Mouse (Mus musculus): ENCODE measurements around the gene Rab33b. TPM values are rescaled to one million over a fixed set of nuclear protein-coding genes. Genes with fewer than 3 reads are reported as not detected.

Rab33b gene
- polyA plus RNA-seq, 1 experiment from 2014 or later: 29.5 TPM

DNA sequence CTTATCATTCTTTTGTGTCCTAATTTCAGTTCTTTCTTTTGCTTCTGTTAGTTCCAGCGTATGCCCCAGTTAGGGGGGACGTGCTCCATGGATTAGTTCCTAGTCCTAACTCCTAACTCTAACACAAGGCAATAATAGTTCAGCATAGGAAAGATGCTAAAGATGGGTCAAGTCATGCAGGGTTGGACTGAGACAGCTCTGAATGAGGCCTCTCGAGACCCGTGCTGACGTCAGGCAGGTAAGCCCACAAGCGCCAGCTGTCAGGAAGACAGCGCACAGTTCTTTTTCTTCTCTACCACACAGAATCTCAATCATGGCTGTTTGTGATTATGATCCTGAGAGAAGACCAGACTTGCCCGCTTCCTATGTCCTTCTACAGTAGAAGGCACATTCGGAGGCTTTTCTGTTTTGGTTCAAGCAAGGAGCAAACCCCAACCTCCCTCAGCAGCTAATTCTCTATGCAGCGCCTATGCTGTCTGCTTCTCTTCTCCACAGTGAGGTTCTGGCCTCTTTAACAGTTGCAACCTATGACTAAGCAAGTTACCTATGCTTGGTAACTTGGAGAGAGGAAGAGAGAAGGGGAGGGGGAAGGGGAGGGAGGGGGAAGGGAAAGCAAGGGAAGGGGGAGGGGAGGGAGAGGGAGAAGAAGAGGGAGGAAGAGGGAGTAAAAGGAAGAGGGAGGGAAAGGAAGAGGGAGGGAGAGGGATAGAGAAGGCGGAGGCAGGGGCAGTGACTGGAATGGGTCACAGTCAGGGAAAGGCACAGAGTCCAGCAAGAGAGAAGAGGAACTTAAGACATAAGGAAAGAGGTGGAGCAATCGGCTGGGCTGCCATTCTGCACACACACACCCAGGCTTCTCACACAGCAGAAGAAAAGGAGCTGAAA is 34.4 kb downstream of the Rab33b start:
- no peak for ATAC-seq (ENCODE audit: low FRiP score, low read depth)
- Histone ChIP-seq H3K9me3 (no peaks in the 10 kb centered on the region), H3K27me3 (no peaks in the 10 kb centered on the region), H3K4me3 (no peak overlapping the region), H3K27ac (no peak overlapping the region), H3K4me2 (replicated peaks) (no peak overlapping the region), H3K4me1 (no peaks in the 10 kb centered on the region), H3K36me3 (peaks cover 44% of the 10 kb centered on the region), H3K9ac (no peak overlapping the region)
- WGBS: 74% methylated on average over 12 of the region's 12 CpGs

GRCm38 (mm10) chr3:51518763-51519121 is 35.0 kb downstream of the Rab33b start:
- WGBS: 69% methylated on average over 8 of the region's 8 CpGs
- no peaks in the 10 kb centered on the region for H3K4me1 ChIP-seq

GRCm38 (mm10) chr3:51521262-51521661 is 37.5 kb downstream of the Rab33b start:
- WGBS: 93% methylated on average over 14 of the region's 14 CpGs
- H3K9me3 ChIP-seq: no peaks in the 10 kb centered on the region
- no peak overlapping the region for H3K9ac ChIP-seq
- ATAC-seq (ENCODE audit: low FRiP score, low read depth): no peak
- no peak overlapping the region for H3K4me2 ChIP-seq (replicated peaks)
- H3K36me3 ChIP-seq: peaks cover 75% of the 10 kb centered on the region
- H3K4me3 ChIP-seq: no peak overlapping the region
- no peaks in the 10 kb centered on the region for H3K4me1 ChIP-seq
- no peaks in the 10 kb centered on the region for H3K27me3 ChIP-seq
- H3K27ac ChIP-seq: no peak overlapping the region

More at GRCm38 (mm10) chr3:51518763-51519121, 35.0 kb downstream of the Rab33b start:
- H3K27me3 ChIP-seq: no peaks in the 10 kb centered on the region
- no peak overlapping the region for H3K27ac ChIP-seq
- H3K9ac ChIP-seq: no peak overlapping the region
- ATAC-seq (ENCODE audit: low FRiP score, low read depth): no peak
- H3K4me3 ChIP-seq: no peak overlapping the region
- H3K4me2 ChIP-seq (replicated peaks): no peak overlapping the region
- H3K9me3 ChIP-seq: no peaks in the 10 kb centered on the region
- H3K36me3 ChIP-seq: peaks cover 50% of the 10 kb centered on the region

- H3K4me2 ChIP-seq (replicated peaks): no peak overlapping the region
These were observed 41.6 kb downstream of the Rab33b start for GRCm38 (mm10) chr3:51525186-51525785.

DNA sequence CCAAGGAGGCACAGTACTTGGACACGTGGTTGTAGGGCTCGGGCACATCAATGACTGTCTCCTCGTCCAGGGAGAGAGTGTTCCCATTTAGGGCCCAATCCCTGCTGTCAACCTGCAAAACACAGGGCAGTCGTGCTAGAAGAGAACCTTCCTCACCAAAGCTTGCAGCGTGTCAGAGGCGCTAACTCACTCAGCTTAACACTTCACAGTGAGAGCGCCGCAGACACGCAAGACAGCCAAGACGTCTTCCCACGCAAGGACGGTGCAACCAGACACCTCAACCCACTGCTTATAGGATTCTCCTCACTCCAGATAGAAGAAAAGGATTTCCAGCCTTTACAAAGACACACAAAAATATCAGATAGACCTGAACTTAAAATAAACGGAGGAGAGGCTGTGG is 43.2 kb downstream of the Rab33b start:
- Histone ChIP-seq H3K36me3 (peaks cover 96% of the 10 kb centered on the region), H3K27me3 (no peaks in the 10 kb centered on the region), H3K4me2 (replicated peaks) (no peak overlapping the region), H3K9me3 (no peaks in the 10 kb centered on the region), H3K4me1 (0 out of 2 replicates have a peak, but pooled peaks cover 4% of the 10 kb centered on the region), H3K9ac (no peak overlapping the region), H3K4me3 (no peak overlapping the region), H3K27ac (no peak overlapping the region)
- ATAC-seq (ENCODE audit: low FRiP score, low read depth): no peak
- 90% methylated on average over 13 of the region's 13 CpGs for WGBS

More at GRCm38 (mm10) chr3:51525186-51525785, 41.6 kb downstream of the Rab33b start:
- no peak overlapping the region for H3K9ac ChIP-seq
- no peak overlapping the region for H3K4me3 ChIP-seq
- no peaks in the 10 kb centered on the region for H3K9me3 ChIP-seq
- no peaks in the 10 kb centered on the region for H3K4me1 ChIP-seq
- WGBS: 83% methylated on average over 16 of the region's 16 CpGs
- H3K36me3 ChIP-seq: peaks cover 96% of the 10 kb centered on the region
- no peak for ATAC-seq (ENCODE audit: low FRiP score, low read depth)
- no peak overlapping the region for H3K27ac ChIP-seq
- H3K27me3 ChIP-seq: no peaks in the 10 kb centered on the region

DNA sequence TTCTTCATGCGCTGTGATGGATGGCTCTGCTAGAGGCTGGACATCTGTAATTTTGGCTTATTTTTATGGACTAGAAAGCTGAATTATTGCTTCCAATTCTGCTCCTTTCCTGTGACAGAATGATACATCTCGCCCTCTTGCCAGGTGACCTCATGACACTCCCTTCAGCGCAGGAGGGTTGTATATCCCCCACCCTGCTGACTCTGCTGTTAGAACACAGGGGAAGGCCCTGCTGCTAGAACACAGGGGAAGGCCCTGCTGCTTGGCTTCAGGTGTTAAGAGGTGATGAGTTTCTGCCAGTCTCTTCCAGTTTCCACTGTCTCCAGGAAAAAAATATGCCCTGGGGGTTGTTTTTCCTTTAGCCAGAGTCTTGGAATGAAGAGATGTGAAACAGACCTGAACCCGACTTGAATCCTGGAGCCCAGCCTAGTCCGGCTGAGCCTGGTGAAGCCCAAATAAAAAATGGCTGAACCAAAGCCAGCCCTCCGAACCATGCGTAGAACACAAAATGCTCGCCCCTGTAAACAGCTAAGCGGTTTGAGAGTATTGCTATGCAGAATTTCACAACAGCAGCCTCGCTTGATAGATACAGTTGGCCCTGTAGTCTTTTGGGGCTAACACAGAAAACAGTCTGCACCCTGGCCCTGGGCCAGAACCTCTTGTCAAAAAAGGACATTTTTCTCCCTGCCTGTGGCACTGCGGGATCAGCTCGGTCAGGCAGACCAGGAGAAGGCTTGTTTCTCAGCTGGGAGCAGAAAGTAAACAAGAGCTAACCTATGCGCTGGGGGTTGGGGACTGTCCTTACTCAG is 48.0 kb downstream of the Rab33b start:
- ATAC-seq (ENCODE audit: low FRiP score, low read depth): peak; percentile 45; the same call in 1 of the 2 replicates
- WGBS: 73% methylated on average over 13 of the region's 13 CpGs
- H3K9ac ChIP-seq: no peak overlapping the region
- peaks cover 25% of the 10 kb centered on the region for H3K4me1 ChIP-seq
- no peaks in the 10 kb centered on the region for H3K9me3 ChIP-seq
- peak overlapping the region; percentile 39; the same call in 1 of the 2 replicates for H3K27ac ChIP-seq
- H3K4me2 ChIP-seq (replicated peaks): no peak overlapping the region
- H3K27me3 ChIP-seq: no peaks in the 10 kb centered on the region
- H3K4me3 ChIP-seq: no peak overlapping the region
- H3K36me3 ChIP-seq: peaks cover 91% of the 10 kb centered on the region

GRCm38 (mm10) chr3:51532282-51532620 is 48.5 kb downstream of the Rab33b start:
- Histone ChIP-seq H3K36me3 (peaks cover 89% of the 10 kb centered on the region), H3K4me1 (peaks cover 25% of the 10 kb centered on the region), H3K9ac (no peak overlapping the region), H3K27ac (peak overlapping the region; percentile 39; the same call in 1 of the 2 replicates), H3K9me3 (no peaks in the 10 kb centered on the region), H3K4me2 (replicated peaks) (no peak overlapping the region), H3K4me3 (no peak overlapping the region), H3K27me3 (no peaks in the 10 kb centered on the region)
- ATAC-seq (ENCODE audit: low FRiP score, low read depth): no peak
- 79% methylated on average over 5 of the region's 5 CpGs for WGBS

- Histone ChIP-seq H3K9ac (no peak overlapping the region), H3K4me1 (peaks cover 25% of the 10 kb centered on the region), H3K4me3 (no peak overlapping the region), H3K36me3 (peaks cover 90% of the 10 kb centered on the region), H3K27ac (no peak overlapping the region), H3K27me3 (no peaks in the 10 kb centered on the region), H3K4me2 (replicated peaks) (no peak overlapping the region), H3K9me3 (no peaks in the 10 kb centered on the region)
- WGBS: 74% methylated on average over 5 of the region's 5 CpGs
- no peak for ATAC-seq (ENCODE audit: low FRiP score, low read depth)
These were observed 49.9 kb downstream of the Rab33b start for GRCm38 (mm10) chr3:51533573-51533972.

DNA sequence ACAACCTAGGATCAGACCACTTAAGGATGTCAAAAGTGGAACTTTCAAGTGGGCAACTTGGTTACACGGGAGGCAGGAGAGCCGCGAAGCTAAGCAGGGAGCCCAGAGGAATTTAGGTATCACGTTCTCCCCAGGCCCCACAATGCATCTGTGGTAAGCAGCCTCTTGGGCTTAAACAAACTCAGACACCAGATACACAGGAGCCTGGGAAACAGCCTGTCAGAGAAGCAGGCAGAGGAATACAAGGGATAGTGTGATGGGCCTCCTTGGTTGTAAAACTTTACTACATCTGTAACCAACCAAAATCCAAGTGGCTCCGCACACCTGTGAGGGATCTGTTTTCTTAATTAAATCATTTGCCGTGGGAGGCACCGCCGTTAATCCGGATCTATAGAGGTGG is 50.3 kb downstream of the Rab33b start:
- WGBS: 56% methylated on average over 9 of the region's 9 CpGs
- no peaks in the 10 kb centered on the region for H3K9me3 ChIP-seq
- no peak overlapping the region for H3K9ac ChIP-seq
- peak; percentile 44; the same call in 1 of the 2 replicates for ATAC-seq (ENCODE audit: low FRiP score, low read depth)
- H3K4me3 ChIP-seq: no peak overlapping the region
- peak overlapping the region; percentile 6; the same call in 1 of the 2 replicates for H3K27ac ChIP-seq
- H3K4me1 ChIP-seq: peaks cover 25% of the 10 kb centered on the region
- peaks cover 90% of the 10 kb centered on the region for H3K36me3 ChIP-seq
- H3K27me3 ChIP-seq: no peaks in the 10 kb centered on the region
- H3K4me2 ChIP-seq (replicated peaks): no peak overlapping the region

DNA sequence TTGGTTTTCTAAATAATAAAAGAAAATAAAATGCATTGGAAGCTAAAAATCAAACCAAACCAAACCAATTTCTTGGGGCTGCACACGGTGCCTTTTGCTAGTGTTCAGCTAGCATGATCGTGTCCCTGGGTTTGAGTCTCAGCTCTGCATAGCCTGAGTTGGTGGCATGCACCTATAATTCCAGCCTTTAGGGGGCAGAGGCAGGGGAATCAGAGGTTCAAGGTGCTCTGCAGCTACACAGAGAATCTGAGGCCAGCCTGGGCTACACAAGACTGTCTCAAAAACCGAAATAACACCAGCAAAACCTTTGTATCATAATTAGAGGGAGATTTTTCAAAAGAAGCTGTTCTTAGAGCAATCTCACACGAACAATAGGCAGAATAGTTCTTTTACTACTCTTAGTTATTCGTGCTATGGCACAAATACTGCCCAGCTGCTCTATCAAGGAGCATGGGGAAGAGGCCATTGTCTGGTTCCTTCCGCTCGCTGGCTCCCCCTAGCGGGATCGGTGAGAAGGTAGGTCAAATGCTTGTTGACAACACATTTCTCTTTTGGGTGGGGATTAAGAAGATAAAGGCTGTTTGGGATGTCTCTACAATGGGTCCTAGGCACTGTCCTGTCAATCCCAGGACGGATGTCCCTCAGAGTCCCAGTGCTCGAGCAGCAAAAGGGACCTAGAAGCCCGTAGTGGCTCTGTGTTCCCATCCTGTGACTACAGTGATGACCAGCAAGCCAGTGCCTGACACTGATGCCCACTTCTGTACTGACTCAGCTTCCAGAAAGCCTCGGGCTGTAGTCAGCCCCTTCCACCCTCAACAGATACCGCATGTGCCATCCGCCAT is 56.1 kb downstream of the Rab33b start:
- 61% methylated on average over 15 of the region's 15 CpGs for WGBS
- no peak overlapping the region for H3K4me2 ChIP-seq (replicated peaks)
- no peaks in the 10 kb centered on the region for H3K27me3 ChIP-seq
- H3K9me3 ChIP-seq: no peaks in the 10 kb centered on the region
- no peak overlapping the region for H3K4me3 ChIP-seq
- peaks cover 71% of the 10 kb centered on the region for H3K36me3 ChIP-seq
- no peaks in the 10 kb centered on the region for H3K4me1 ChIP-seq
- ATAC-seq (ENCODE audit: low FRiP score, low read depth): no peak
- no peak overlapping the region for H3K9ac ChIP-seq
- no peak overlapping the region for H3K27ac ChIP-seq

DNA sequence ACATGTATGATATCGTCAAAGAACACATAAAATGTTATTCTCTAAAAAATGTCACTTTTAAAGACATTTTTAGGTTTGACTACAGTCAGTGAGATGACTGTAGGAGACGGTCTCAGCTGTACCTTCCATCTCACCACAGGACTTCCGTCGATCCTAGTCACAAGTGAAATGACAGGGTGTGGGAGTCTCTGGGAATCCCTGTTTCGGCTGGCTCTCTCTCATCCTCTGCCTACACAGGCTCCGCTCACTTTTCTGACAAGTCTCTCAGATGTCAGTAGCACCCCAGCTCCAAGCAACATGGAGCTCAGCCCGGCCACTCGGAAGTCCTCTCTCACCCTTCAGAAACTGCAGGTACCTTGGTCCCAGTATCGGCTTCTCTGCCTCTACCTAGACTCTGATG is 56.9 kb downstream of the Rab33b start:
- no peak for ATAC-seq (ENCODE audit: low FRiP score, low read depth)
- H3K27me3 ChIP-seq: no peaks in the 10 kb centered on the region
- WGBS: 94% methylated on average over 9 of the region's 9 CpGs

More for the DNA sequence above, 56.9 kb downstream of the Rab33b start:
- no peak overlapping the region for H3K9ac ChIP-seq
- H3K36me3 ChIP-seq: peaks cover 64% of the 10 kb centered on the region
- no peak overlapping the region for H3K4me2 ChIP-seq (replicated peaks)
- no peaks in the 10 kb centered on the region for H3K9me3 ChIP-seq
- H3K4me3 ChIP-seq: no peak overlapping the region
- no peaks in the 10 kb centered on the region for H3K4me1 ChIP-seq
- no peak overlapping the region for H3K27ac ChIP-seq

Data from limb, embryonic 13.5 days (tissue).